Mouse (Mus musculus) ES-E14 (cell line): Measurements from ENCODE around the gene Dnajb5. TPM values are rescaled to one million over a fixed set of nuclear protein-coding genes. Genes with fewer than 3 reads are reported as not detected.

Source experiments
- DNase-seq: peaks from one replicate; pipeline ENCODE4 v3.0.0-alpha.2; 2013; ENCODE audit warnings: low read depth, low spot score
- H3K27ac ChIP-seq: 2 replicates; pipeline ENCODE4 v1.5.1; 2012; ENCODE audit warnings: low read depth, mild to moderate bottlenecking, low read length, moderate library complexity, mixed read lengths; ENCODE audit not compliant: poor library complexity, insufficient read depth, severe bottlenecking
- H3K36me3 ChIP-seq: 2 replicates; pipeline ENCODE4 v1.6.1; 2012; ENCODE audit warnings: mild to moderate bottlenecking, low read length, moderate library complexity, mixed read lengths; ENCODE audit not compliant: control insufficient read depth, poor library complexity, insufficient read depth, severe bottlenecking
- H3K4me1 ChIP-seq, 2 experiments: fragments of 150-350 bp in 1 of 2; sonication (generic) in 1 of 2; 2 replicates each; pipeline ENCODE4 v1.6.1; 2012; ENCODE audit warnings: low read length in 2 of 2, mild to moderate bottlenecking in 1 of 2, mixed read lengths in 1 of 2; ENCODE audit not compliant: control insufficient read depth in 2 of 2, insufficient read depth in 2 of 2, poor library complexity in 1 of 2
- H3K4me3 ChIP-seq, 2 experiments: fragments of 150-350 bp in 1 of 2; sonication (generic) in 1 of 2; 2 replicates each; pipeline ENCODE4 v1.5.1; 2012; ENCODE audit warnings: low read length in 2 of 2, low read depth in 1 of 2, mild to moderate bottlenecking in 1 of 2, mixed read lengths in 1 of 2; ENCODE audit not compliant: insufficient read depth in 1 of 2, poor library complexity in 1 of 2, severe bottlenecking in 1 of 2
- H3K9ac ChIP-seq: 2 replicates; pipeline ENCODE4 v1.6.1; 2012; ENCODE audit warnings: low read depth, mild to moderate bottlenecking, low read length, mixed read lengths; ENCODE audit not compliant: poor library complexity, insufficient read depth, severe bottlenecking
- H3K9me3 ChIP-seq: fragments of 150-350 bp; sonication (generic); 2 replicates; pipeline ENCODE4 v1.6.1; 2012; ENCODE audit warnings: low read depth, mild to moderate bottlenecking, low read length; ENCODE audit not compliant: control insufficient read depth, insufficient read depth
- CHD2 ChIP-seq: IDR thresholded peaks from 2 replicates; pipeline ENCODE4 v1.6.1; 2014; ENCODE audit warnings: mild to moderate bottlenecking, low read depth, low read length, inconsistent platforms
- HCFC1 ChIP-seq: IDR thresholded peaks from 2 replicates; pipeline ENCODE4 v1.6.1; 2012; ENCODE audit warnings: low read length, inconsistent platforms, borderline replicate concordance; ENCODE audit not compliant: insufficient read depth
- MAFK ChIP-seq: IDR thresholded peaks from 2 replicates; pipeline ENCODE4 v1.6.1; 2014; ENCODE audit warnings: mild to moderate bottlenecking, low read depth, low read length, inconsistent platforms; ENCODE audit not compliant: insufficient read depth
- ZC3H11A ChIP-seq: IDR thresholded peaks from 2 replicates; pipeline ENCODE4 v1.6.1; 2012; ENCODE audit warnings: low read depth, mild to moderate bottlenecking, inconsistent platforms, low read length, borderline replicate concordance
- ZNF384 ChIP-seq: IDR thresholded peaks from 2 replicates; pipeline ENCODE4 v1.6.1; 2012; ENCODE audit warnings: low read depth, low read length, inconsistent platforms
- in situ Hi-C, 2 experiments: fragments of 600-800 bp; cut with MboI; formaldehyde crosslinking; loops; one replicate each; pipeline ENCODE4 v1.15.1; 2025; ENCODE audit warnings: low sequenced_read_pairs in 2 of 2, inconsistent platforms in 1 of 2; ENCODE audit not compliant: unreplicated experiment in 2 of 2
- total RNA-seq: library from RNA; depleted of rRNA; stranded (reverse); fragments of 300-350 nt; gene quantifications from 2 replicates; pipeline ENCODE4 v1.2.3, GENCODE M21; 2012

Dnajb5 gene
- total RNA-seq, 1 experiment: 13.3 TPM

GRCm38 (mm10) chr4:42916617-42917401, 32.8 kb upstream of the Dnajb5 start, which contains the start of gene Phf24:
Gene Phf24, plus strand, starts transcription at chr4:42916660.
- peak within 1 kb of the TSS; percentile 67 to 77; a peak in 3 of 4 replicates for H3K4me3 ChIP-seq
- H3K27ac ChIP-seq: no peak within 1 kb of the TSS
- H3K9ac ChIP-seq: peak within 1 kb of the TSS; percentile 54
- no peak for TF ChIP-seq HCFC1
- no peak for TF ChIP-seq ZC3H11A
- no peak for TF ChIP-seq ZNF384
- H3K4me1 ChIP-seq: no peaks in the 10 kb centered on the region
- no peak for DNase-seq
- in situ Hi-C loops: no loop called here
- H3K9me3 ChIP-seq: no peaks in the 10 kb centered on the region
- H3K36me3 ChIP-seq: no peaks in the 10 kb centered on the region

GRCm38 (mm10) chr4:42917402-42917774, 32.2 kb upstream of the Dnajb5 start:
- H3K9ac ChIP-seq: peak overlapping the region; percentile 54; the same call in 1 of the 2 replicates
- no peak overlapping the region for H3K27ac ChIP-seq
- no peaks in the 10 kb centered on the region for H3K9me3 ChIP-seq
- TF ChIP-seq ZC3H11A (no peak), CHD2 (no peak), MAFK (no peak), HCFC1 (no peak), ZNF384 (no peak)
- H3K4me3 ChIP-seq: peak overlapping the region; percentile 56 to 67; a peak in 3 of 4 replicates
- DNase-seq: no peak
- in situ Hi-C loops: no loop called here
- no peaks in the 10 kb centered on the region for H3K36me3 ChIP-seq
- no peaks in the 10 kb centered on the region for H3K4me1 ChIP-seq

- no peaks in the 10 kb centered on the region for H3K9me3 ChIP-seq
- no peak overlapping the region for H3K27ac ChIP-seq
- no peak for DNase-seq
- H3K36me3 ChIP-seq: no peaks in the 10 kb centered on the region
- no peak overlapping the region for H3K4me3 ChIP-seq
- H3K4me1 ChIP-seq: no peaks in the 10 kb centered on the region
- in situ Hi-C loops: no loop called here
- no peak for TF ChIP-seq CHD2
- TF ChIP-seq ZNF384: no peak
- TF ChIP-seq MAFK: no peak
- no peak for TF ChIP-seq ZC3H11A
- TF ChIP-seq HCFC1: no peak
- no peak overlapping the region for H3K9ac ChIP-seq
Observed at GRCm38 (mm10) chr4:42920726-42921125, 28.9 kb upstream of the Dnajb5 start.

- Histone ChIP-seq H3K4me1 (no peaks in the 10 kb centered on the region), H3K27ac (no peak overlapping the region), H3K36me3 (no peaks in the 10 kb centered on the region), H3K9me3 (no peaks in the 10 kb centered on the region), H3K9ac (no peak overlapping the region), H3K4me3 (no peak overlapping the region)
- DNase-seq: no peak
- TF ChIP-seq MAFK (no peak), ZC3H11A (no peak), ZNF384 (no peak), HCFC1 (no peak), CHD2 (no peak)
- in situ Hi-C loops: no loop called here
Observed at GRCm38 (mm10) chr4:42921536-42921935, 28.1 kb upstream of the Dnajb5 start.
